In genomic region chr6:22124575-22125330, GRCm38 (mm10) we compare ENCODE assay signal across 6 mouse cellular contexts.
DNase-seq lines count a peak whose midpoint lies in the region; ATAC-seq and TF ChIP-seq lines count a peak whose summit lies in the region.
"Not testable (repeated sequence)": the region's sequence is repeated elsewhere in the genome, so short reads cannot be mapped to it uniquely, and the experiment has no call there.

No protein-coding gene starts in this region.

- ATAC-seq in common myeloid progenitor, adult 5-6 weeks (replicated peaks; ENCODE audit: low read depth, poor library complexity, severe bottlenecking): peak; percentile 96
- peak; percentile 99 for ATAC-seq in hematopoietic stem cell, adult 5-6 weeks (replicated peaks in 1 of 2; ENCODE audit: insufficient read depth in 1 of 2, low FRiP score in 2 of 2, low TSS enrichment in 1 of 2, low read depth in 1 of 2, poor library complexity in 2 of 2, severe bottlenecking in 2 of 2)
- ATAC-seq in midbrain, embryonic 11.5 days (ENCODE audit: low FRiP score): not testable (repeated sequence)

- not testable (repeated sequence) for H3K4me1 ChIP-seq in ES-Bruce4 (ENCODE audit: control insufficient read depth, insufficient read depth, low read length); midbrain, embryonic 11.5 days (ENCODE audit: control insufficient read depth, insufficient read depth, low read length)

- DNase-seq in R1 (ENCODE audit: low read depth, low spot score): peak; percentile 74
- DNase-seq in lung, postnatal 36 days: peak; percentile 22
- DNase-seq in midbrain, embryonic 11.5 days (ENCODE audit: low spot score, missing footprints): peak; percentile 47

- H3K27ac ChIP-seq in ES-Bruce4 (ENCODE audit: insufficient read depth, low read length); midbrain, embryonic 11.5 days (ENCODE audit: low read depth, low read length): not testable (repeated sequence)

- TF ChIP-seq CTCF in ES-Bruce4 (IDR thresholded peaks at IDR 0.05; ENCODE audit: low read depth, low read length): not testable (repeated sequence)

- not testable (repeated sequence) for H3K4me2 ChIP-seq in midbrain, embryonic 11.5 days

- not testable (repeated sequence) for TF ChIP-seq EP300 in ES-Bruce4 (IDR thresholded peaks at IDR 0.05; ENCODE audit: insufficient read depth, low read depth, low read length)

- not testable (repeated sequence) for TF ChIP-seq POLR2A in ES-Bruce4 (IDR thresholded peaks at IDR 0.05; ENCODE audit: insufficient read depth, low read length)

- peak overlapping the region; percentile 50 for H3K4me3 ChIP-seq in ES-Bruce4 (ENCODE audit: low read depth, low read length)
- H3K4me3 ChIP-seq in midbrain, embryonic 11.5 days (ENCODE audit: low read depth, low read length): not testable (repeated sequence)

- H3K27me3 ChIP-seq in ES-Bruce4 (ENCODE audit: control insufficient read depth, insufficient read depth, low read length, poor library complexity, severe bottlenecking); midbrain, embryonic 11.5 days (ENCODE audit: control insufficient read depth, insufficient read depth, low read length): not testable (repeated sequence)

- not testable (repeated sequence) for H3K9me3 ChIP-seq in ES-Bruce4 (replicated peaks; ENCODE audit: control insufficient read depth, insufficient read depth, low read length, poor library complexity, severe bottlenecking); midbrain, embryonic 11.5 days (ENCODE audit: control insufficient read depth, low read length)

- H3K9ac ChIP-seq in ES-Bruce4 (ENCODE audit: low read depth, poor library complexity, severe bottlenecking); midbrain, embryonic 11.5 days (ENCODE audit: low read length): not testable (repeated sequence)

- H3K36me3 ChIP-seq in ES-Bruce4 (ENCODE audit: control insufficient read depth, insufficient read depth, low read length, poor library complexity, severe bottlenecking); midbrain, embryonic 11.5 days (ENCODE audit: control insufficient read depth, insufficient read depth, low read length): not testable (repeated sequence)

- 85% methylated on average over 24 of the region's 31 CpGs for WGBS in midbrain, embryonic 11.5 days

Comparison
In these comparisons a context has a peak if more than half of its experiments do, and no peak if none do; other contexts are left out.
1. DNase-seq: peak in every context shown above with its lines; median percentile 74 in R1; 47 in midbrain, embryonic 11.5 days; 22 in lung, postnatal 36 days.